Mouse (Mus musculus): Measurements from ENCODE around the gene Plxna4.

The Plxna4 gene

DNA sequence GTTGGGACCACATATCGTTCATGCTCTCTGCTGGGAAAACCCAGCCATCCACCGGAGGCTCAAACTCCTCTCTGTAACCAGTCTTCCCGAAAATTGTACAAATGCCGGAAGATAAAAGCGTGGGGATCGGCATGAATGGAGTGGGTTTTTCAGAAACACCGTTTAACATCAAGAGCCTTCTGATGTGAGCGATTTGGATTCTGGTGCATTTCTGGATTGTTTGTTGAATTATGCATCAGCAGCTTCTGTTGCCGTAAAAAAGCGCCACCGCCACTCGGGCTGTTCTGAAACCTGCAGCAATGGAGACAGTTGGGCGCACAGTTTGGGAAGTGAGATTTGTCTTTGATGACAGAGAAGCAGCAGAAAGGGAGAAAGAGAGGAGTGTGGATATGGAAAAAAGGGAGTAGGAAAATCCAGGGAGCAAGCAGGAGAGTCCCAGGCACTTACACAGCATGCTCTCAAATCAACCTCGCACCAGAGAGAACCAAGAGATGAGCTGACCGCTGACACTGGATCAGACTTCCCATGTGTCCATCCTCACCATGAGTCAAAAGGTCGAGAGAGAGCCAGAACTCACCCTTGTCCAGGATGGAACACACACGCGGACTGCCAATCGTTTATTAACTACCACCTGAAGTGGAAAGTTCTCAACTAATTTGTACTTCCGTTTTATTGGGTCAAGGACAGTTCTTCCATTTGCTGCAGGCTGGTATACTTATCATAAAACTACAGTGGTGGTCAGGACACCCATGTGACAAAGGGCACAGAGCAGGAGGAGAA lies 181.5 kb downstream of the Plxna4 start:
- in situ Hi-C loops (cut with MboI): no loop called here

DNA sequence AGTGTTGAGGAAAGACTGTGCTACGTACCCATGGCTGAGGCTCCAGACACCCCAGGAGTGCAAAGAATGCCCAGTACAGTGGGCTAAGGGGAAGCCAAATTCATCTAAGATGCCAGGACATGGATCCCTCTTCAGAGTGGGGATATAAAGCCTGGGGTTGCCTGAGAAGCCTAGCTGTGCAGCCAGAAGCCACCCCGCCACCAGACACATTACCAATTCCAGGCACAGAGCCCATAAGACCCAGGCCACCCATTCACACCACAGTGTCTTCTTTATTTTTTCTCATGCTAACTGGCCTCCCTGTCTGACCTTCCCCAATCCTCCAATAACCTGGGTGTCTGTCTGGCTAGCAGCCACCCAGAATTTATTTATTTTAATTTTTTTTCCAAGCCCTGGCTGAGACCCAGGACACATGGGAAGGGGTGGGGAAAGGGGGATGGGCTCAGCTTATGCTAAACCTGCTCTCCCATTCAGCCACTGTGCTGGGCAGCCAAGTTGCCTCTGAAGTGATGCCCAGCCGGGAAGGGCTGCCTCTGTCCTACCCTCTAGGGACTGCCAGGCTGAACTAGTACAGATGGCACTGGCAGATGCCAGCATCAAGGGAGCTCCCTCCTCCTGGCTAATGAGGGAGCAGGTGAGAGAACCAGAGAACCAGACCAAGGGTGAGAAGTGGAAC lies 185.3 kb downstream of the Plxna4 start:
- in situ Hi-C loops (cut with MboI): no loop called here

DNA sequence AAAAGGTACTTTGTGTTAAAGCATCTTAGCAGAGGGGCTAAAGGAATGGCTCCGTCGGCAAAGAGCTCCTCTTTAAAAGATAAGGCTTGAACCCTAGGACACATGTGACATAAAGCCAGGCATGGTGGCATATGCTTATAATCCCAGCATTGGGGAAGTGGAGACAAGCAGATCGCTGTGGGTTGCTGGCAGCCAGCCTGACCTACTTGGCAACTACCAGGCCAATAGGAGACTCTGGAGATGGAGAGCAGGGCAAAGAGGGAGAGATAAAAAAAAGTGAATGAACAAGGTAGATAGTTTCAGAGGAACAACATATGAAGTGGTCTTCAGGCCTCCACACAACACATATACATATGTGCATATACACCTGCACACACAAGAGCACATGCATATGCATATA lies 189.7 kb downstream of the Plxna4 start:
- in situ Hi-C loops (cut with MboI): no loop called here

DNA sequence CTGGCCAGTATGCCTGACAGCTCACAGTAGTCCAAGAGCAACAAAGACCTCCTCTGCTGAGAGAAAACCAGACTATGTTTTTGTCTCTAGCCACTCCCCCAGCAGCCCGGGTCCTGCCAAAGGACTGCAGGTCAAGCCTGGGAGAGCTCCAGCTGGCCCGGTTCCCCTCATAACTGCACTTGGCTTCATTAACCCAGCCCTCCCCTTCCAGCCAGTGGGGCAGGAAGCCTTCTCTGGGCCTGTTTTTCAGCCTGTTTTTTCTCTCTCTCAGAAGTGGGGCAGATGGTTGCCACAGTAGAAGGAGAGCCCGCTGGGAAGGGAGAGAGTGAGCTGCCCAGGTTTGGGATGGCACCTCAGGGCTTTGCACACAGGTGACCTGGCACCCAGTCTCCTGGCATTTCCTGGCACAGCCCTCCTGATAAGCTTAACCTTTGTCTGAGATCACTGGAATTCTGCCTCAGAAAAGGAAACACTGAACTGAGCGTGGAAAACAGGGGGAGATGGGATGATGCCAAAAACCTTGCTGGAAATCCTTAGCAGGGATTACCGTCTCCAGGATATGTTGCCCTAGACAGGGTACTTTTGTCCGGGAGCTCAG lies 190.8 kb downstream of the Plxna4 start:
- in situ Hi-C loops (cut with MboI): no loop called here

DNA sequence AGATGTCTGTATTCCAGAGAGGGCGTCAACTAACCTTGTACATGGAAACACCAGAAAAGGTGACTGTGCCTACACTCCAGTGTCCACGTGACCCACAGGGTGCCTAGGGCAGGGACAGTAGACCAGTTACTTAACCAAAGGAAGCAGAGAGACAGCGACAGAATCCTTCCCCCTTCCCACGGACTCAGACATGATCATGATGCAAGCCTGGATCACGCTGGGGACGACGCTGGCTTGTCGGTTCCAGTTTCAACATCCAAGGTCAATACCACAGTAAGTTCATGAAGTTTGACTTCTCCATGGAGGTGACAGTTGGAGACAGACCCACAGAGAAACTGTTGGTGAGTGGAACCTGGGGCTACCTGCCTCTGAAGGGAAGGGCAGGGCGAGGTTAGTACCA lies 192.6 kb downstream of the Plxna4 start:
- in situ Hi-C loops (cut with MboI): no loop called here

DNA sequence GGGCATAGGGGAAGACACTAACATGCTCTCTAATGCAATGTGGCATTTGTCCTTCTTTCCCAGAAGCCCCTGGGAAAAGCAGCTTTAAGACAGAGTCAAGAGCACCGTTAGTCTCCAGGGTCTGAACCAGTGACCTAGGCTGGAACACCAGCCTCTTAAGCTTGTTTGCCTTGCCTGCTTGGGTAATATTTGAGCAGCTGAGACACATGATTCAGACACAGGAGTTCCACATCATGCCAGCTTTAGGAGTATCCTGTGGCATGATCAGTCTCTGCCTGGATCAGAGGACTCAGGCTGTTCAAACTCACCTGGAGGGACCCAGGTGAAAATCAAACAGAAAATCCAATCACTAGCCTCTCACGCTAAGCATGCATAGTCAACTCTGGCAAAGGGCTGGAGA lies 195.7 kb downstream of the Plxna4 start:
- in situ Hi-C loops (cut with MboI): no loop called here

DNA sequence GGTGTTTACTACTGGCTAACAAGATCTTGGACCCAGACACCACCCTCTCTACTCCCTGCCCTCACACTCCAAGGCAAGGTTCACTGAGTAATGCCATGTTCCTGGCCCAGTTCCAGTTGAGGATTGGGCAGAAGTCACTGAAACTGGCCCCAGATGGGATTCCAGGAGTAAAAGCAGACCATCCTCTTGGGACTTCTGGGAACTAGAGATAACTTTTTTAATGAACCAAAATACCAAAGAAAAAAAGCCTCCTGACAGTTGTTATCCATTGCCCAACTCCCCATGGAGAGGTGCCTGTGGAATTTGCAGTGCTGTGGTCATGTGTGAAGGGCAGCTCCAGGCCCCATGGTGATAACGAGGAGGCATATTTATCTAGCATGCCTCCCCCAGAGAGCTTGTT lies 199.7 kb downstream of the Plxna4 start:
- in situ Hi-C loops (cut with MboI): no loop called here

DNA sequence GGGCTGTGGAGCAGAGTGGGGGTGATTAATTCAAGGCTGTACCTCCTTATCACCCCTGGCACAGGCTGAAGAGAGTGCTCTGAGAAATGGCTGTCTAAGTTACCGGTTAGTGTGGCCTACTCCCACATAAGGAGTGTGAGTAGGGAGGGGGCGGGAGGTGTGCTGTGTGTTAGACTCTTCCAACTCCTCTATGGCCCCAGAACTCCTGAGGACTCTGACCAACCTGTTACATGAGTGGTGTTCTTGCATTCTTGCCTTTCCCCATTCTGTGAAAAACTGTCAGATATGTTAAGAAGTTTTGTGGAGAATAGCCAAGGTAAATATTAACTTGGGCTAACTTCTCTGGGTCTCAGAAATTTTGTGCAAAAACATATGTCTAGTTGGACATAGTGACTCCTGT lies 201.1 kb downstream of the Plxna4 start:
- in situ Hi-C loops (cut with MboI): no loop called here

DNA sequence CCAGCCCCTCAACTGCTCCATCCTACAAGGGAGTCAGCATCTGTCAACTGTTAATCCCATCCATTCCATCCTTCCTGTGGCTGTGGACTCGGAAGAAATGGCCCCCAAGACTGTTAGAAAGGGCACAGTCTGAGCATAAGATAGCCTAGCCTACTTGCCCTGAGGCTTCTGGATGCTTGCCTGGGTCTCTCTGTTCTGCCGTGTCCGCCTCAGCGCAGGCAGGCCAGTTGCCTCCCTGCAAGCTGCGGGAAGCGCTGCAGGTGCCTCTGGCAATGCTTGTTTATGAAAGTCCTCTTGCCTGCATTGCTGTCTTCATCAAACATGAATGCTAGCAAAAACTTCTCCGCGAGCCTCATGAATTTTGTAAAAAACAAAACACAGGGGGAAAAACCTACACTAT lies 203.1 kb downstream of the Plxna4 start:
- in situ Hi-C loops (cut with MboI): no loop called here

DNA sequence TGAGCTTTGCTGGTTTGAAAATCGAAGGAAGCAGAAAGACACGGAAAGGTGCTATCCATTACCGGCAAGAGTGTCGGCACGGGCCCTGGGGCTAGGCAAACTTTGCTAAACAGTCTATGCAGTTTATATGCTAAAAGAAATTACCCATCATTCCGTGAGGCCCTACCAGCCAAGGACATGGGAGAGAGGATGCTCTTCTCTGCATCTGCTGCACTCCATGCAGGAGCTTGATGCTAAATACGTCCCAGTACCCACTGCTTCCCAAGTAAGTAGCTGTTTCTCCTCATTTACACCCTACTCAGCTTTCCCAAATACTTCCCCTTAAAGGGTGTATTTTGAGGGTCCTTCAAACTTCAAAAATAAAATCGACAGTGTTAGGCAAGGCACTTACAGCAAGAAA lies 203.6 kb downstream of the Plxna4 start:
- in situ Hi-C loops (cut with MboI): no loop called here

DNA sequence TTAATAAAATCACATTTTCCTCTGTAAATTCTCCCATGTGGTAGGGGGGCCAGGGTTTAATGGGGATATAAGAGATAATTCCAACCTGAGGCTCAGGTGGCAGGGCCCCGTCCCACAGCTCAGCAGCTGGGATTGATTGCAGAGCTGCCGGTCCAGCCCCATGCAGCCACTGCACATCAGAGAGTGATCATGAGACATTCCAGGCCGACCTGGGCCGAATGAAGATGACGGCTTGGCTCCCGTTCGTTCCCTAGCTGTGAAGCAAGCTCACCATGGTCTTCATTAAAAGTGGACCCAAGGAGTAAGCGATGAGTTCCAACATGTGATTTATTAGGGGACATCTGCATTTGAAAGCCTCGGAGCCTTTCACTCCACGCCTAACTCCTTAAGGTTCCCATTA lies 206.5 kb downstream of the Plxna4 start:
- in situ Hi-C loops (cut with MboI): no loop called here

DNA sequence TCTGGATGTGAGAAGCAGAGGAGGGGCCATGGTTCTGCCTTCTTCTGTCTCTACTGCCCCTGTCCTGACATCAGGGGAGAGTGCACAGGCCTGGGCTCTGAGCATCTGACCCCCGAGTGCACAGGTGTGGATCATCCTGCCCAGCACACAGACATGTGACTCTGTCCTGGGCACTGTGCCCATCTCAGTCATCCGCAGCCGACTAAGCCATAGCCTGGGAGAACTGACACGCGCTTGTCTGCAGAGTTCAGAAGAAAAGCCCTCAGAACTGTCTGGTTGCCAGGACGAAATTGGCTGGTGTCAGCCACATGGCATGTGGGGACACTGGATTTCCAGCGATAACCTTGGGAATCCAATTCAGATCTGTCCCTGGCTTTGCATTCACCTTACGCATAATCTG lies 210.8 kb downstream of the Plxna4 start:
- in situ Hi-C loops (cut with MboI): no loop called here

DNA sequence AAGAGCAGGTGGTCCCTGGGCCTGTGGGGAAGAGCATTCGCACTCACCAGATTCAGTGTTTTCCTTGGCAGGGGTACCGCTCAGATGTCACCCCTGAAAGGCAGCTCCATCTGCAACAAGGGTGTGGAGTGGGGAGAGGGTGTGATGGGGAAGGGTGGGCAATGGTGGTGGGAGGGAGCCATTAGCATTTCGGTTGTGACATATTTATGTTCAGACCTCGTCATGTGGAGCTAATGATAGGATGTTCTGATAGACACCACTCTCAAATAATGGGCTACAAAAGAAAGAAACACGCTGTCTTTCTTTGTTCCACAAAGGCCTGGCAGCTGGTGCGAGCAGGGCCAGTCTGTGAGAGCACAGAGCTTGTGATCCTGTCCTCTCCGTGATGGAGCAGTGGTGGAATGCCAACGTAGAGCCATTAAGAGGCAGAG lies 214.0 kb downstream of the Plxna4 start:
- in situ Hi-C loops (cut with MboI): no loop called here

DNA sequence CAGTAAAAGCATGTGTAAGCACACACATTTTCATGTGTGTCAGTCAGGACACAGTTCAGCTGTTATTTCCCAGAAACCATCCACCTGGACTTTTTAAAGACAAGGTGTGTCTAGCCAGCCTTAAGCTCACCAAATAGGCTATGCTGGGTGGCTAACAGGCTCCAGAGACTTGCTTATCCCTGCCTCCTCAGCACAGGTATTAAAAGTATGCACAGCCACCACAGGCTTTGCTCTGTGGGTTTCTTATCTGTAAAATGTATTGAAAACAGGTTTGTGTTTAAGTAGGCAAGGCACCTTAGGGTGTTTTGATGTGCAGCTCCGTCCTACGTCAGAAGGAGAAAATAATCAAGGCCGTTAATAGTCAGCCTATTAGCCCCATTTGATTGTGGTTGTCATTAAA lies 218.9 kb downstream of the Plxna4 start:
- in situ Hi-C loops (cut with MboI): no loop called here

DNA sequence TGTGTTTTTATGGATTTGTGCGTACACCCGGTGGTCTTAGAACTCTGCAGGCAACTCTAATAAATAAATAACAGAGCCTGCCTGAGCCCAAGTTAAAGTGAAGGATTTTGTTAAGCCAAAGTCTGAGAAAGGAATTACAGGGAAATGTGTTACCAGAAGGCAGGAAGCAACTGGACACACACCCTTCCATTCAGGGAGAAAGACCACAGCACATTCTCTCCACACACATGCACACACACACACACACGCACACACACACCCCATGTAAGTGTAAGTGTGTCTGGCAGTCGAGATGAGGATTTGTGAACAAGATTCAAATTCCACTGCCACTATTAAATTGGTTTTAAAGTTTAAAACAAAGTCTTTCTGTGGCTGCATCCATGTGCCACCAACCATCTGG lies 219.6 kb downstream of the Plxna4 start:
- in situ Hi-C loops (cut with MboI): no loop called here

DNA sequence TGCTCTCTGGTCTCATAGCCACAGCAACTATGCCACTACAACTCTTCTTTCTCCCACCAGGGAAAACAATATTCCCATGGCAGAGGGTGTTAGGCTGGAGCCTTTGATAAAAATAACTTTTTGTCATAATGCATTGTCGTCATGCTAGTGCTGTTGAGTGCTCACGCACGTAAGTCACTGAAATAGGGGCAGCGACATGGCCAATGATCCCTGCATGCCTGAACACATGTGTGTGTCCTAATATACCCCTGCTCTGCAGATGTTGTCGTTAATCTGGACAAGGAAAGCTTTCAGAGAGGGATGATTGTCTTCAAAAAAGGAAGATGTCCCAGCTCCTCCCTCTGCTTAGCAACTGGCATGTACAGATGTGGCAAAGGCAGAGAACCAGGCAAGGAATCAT lies 223.1 kb downstream of the Plxna4 start:
- in situ Hi-C loops (cut with MboI): no loop called here

DNA sequence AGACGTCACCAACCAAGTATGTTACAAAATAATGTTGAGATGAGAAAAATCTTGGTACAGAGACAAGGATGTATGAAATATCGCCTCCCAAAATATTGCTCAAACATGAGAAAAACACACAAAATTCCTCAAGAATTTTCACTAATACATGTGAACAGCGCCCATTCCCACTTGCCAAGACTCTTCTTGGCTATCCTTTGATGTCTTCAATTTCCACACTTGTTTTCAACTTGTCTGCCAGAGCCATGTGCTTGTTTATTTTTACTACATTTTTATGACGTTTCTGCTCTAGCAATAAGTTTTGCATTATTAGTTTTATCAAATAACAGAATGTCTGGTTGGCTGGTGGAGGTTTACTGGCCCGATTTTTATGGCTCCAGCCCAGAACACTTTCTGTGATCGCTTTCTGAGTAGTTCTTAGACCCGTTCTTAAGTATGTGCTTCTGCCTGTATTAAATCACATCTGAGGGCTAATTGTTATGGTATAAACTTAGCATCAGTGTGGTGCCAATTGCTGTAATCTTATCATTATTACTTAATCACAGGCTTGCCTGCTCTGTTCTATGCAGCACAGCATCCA lies 224.4 kb downstream of the Plxna4 start:
- in situ Hi-C loops (cut with MboI): no loop called here

DNA sequence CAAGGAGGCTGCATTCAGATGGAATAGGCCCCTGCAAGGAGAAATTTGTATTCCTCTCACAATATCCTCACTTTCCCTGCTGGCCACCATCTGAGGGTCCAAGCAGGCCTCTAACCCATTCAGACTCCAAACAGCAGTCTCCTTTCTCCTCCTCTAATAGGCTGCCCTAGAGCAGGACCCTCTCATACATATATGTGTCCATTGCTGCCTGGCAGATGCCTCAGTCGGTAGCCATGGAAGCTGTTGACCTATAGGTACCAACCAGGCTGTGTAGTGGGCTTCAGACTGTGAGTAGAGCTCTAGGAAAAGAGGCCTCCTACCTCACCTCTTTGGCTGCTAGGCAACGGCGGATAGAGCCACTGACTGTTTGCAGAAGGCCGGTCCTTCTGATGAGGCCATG lies 225.6 kb downstream of the Plxna4 start:
- in situ Hi-C loops (cut with MboI): no loop called here

DNA sequence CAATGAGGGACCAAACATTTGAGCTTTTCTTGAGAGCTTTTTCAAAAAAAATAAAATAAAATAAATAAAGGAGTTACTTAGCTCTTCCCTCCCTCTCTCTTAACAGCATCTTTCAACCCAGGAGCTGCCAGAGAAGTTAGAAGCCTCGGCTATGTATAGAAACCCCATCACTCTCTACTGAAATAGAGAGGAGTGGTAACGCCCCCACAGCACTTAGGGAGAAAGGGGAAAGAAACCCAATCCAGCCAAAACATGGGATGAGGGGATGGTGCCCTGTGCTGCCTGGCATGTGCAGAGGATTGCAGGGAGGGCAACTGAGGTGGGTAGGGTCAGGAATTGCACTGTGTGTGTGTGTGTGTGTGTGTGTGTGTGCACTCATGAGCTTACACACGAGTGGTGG lies 228.3 kb downstream of the Plxna4 start:
- in situ Hi-C loops (cut with MboI): no loop called here

DNA sequence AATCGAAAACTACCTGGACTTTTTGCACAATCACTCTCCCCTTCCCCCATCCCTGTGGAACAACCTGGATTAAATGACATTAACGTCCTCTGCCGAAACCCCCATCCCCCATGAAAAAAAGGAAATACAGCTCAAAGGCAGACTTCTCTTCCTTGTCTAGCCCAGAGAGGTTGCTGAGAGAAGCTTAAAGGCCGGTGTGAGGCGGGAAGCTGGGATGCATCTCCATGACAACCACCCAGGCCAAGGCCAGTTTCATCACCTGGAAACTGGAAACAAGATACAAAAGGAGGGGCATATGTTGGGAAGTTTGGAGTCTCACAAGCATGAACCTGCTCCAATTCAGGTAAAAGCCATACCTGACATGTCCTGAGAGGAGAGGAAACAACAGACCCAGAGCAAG lies 230.5 kb downstream of the Plxna4 start:
- in situ Hi-C loops (cut with MboI): no loop called here

DNA sequence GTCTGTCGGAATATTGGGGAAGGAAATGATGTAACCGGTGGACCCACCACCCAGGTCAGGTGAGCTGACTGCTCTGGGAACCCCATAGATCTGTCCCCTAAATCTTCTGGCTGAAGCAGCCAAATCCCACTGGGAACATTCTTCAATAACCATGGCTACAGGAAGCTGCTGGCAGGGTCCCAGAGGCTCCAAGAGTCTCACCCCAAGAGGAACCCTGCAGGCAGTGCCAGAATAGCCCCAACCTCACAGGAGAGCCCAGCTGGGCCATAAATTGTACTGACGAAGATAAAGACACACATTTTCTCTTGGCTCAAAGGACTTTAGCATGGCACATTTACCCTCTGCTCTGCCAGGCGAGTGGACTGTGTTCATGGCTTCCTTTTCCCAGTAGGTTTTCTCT lies 232.4 kb downstream of the Plxna4 start:
- in situ Hi-C loops (cut with MboI): no loop called here

DNA sequence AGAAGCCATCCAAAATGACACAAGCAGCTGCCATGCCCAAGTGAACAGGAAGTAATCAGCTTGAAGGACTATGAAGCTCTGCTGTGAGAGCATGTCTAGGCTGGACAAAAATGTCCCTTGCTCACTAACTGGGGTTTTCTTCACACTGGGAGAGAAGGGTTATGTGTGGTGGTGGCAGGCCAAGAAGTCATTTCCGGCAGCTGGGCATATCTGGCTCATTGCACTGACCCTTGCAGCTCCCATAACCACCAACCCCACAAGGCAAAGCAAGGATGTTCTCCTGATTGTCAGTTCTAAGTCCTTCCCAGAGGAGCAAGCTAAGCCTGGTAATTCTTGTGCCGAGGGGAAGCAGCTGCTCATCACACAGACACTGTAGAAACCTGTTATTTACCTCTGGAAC lies 239.0 kb downstream of the Plxna4 start:
- in situ Hi-C loops (cut with MboI): no loop called here

DNA sequence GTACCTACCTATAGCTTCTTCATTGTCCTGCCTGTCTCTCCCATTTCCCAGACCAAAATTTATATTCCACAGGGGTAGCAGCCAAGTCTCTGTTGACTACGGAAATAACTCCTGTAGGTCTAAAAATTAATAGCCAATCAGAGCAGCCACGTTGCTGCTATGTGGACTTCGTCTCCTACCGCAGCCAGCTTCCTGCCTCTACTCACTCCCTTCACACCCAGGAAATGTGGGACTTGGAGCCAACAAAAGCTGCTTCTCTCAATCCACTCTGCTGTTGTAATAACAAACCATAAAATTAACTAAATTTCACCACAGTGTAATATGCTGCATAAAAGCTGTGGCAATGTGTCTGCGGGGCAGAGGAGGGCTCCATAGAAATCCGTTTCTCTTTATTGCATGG lies 239.9 kb downstream of the Plxna4 start:
- in situ Hi-C loops (cut with MboI): no loop called here
